Mouse (Mus musculus) MEL (cell line): Measurements from ENCODE around the gene Pnpo. TPM values are rescaled to one million over a fixed set of nuclear protein-coding genes. Genes with fewer than 3 reads are reported as not detected.
A peak's percentile ranks its signal among the peaks of the same experiment; 100 is the strongest.

Source experiments
- DNase-seq: peaks from one replicate; pipeline ENCODE4 v3.0.0; 2011; ENCODE audit warnings: low read depth, low spot score
- H3K27ac ChIP-seq: 2 replicates; pipeline ENCODE4 v1.5.1; 2012; ENCODE audit warnings: low read depth, mild to moderate bottlenecking, control low read depth, low read length, moderate library complexity; ENCODE audit not compliant: control insufficient read depth
- H3K27me3 ChIP-seq, 2 experiments: fragments of 150-350 bp in 1 of 2; sonication (generic) in 1 of 2; 2 replicates each; pipeline ENCODE4 v1.6.1; 2012; ENCODE audit warnings: low read length in 2 of 2, mild to moderate bottlenecking in 2 of 2, improper control_type of control experiment in 1 of 2, moderate library complexity in 1 of 2; ENCODE audit not compliant: insufficient read depth in 2 of 2, control insufficient read depth in 1 of 2
- H3K36me3 ChIP-seq, 2 experiments: 2 replicates each; pipeline ENCODE4 v1.6.1; 2012 to 2014; ENCODE audit warnings: low read length in 2 of 2, improper control_type of control experiment in 1 of 2, inconsistent platforms in 1 of 2, mild to moderate bottlenecking in 1 of 2; ENCODE audit not compliant: insufficient read depth in 2 of 2, control insufficient read depth in 1 of 2
- H3K4me1 ChIP-seq, 2 experiments: fragments of 150-350 bp in 1 of 2; sonication (generic) in 1 of 2; 2 replicates each; pipeline ENCODE4 v1.6.1; 2012; ENCODE audit warnings: low read length in 2 of 2, improper control_type of control experiment in 1 of 2, mild to moderate bottlenecking in 1 of 2; ENCODE audit not compliant: insufficient read depth in 2 of 2, control insufficient read depth in 1 of 2
- H3K4me3 ChIP-seq, 2 experiments: fragments of 150-350 bp in 1 of 2; sonication (generic) in 1 of 2; 2 replicates each; pipeline ENCODE4 v1.5.1; 2012; ENCODE audit warnings: low read depth in 2 of 2, low read length in 2 of 2, mild to moderate bottlenecking in 2 of 2, moderate library complexity in 2 of 2, control low read depth in 1 of 2, improper control_type of control experiment in 1 of 2; ENCODE audit not compliant: control insufficient read depth in 1 of 2, insufficient read depth in 1 of 2
- H3K79me2 ChIP-seq: 2 replicates; pipeline ENCODE4 v1.6.1; 2012; ENCODE audit warnings: mild to moderate bottlenecking, low read length, moderate library complexity; ENCODE audit not compliant: control insufficient read depth, poor library complexity, insufficient read depth
- H3K9ac ChIP-seq: 2 replicates; pipeline ENCODE4 v1.6.1; 2012; ENCODE audit warnings: low read depth, mild to moderate bottlenecking, control low read depth, low read length, moderate library complexity; ENCODE audit not compliant: control insufficient read depth, poor library complexity, severe bottlenecking
- H3K9me3 ChIP-seq: fragments of 150-350 bp; sonication (generic); replicated peaks from 2 replicates; pipeline ENCODE4 v1.6.1; 2012; ENCODE audit warnings: mild to moderate bottlenecking, low read length, improper control_type of control experiment, moderate library complexity; ENCODE audit not compliant: insufficient read depth
- BHLHE40 ChIP-seq: IDR thresholded peaks from 2 replicates; pipeline ENCODE4 v1.6.1; 2012; ENCODE audit warnings: low read depth, mild to moderate bottlenecking, inconsistent platforms, low read length, improper control_type of control experiment, borderline replicate concordance
- E2F4 ChIP-seq: IDR thresholded peaks from 2 replicates; pipeline ENCODE4 v1.6.1; 2011; ENCODE audit warnings: low read depth, low read length, improper control_type of control experiment, borderline replicate concordance
- ELF1 ChIP-seq: IDR thresholded peaks from 2 replicates; pipeline ENCODE4 v1.6.1; 2014; ENCODE audit warnings: low read depth, mild to moderate bottlenecking, inconsistent platforms, low read length, improper control_type of control experiment, moderate library complexity
- ETS1 ChIP-seq: IDR thresholded peaks from 2 replicates; pipeline ENCODE4 v1.6.1; 2012; ENCODE audit warnings: low read depth, mild to moderate bottlenecking, inconsistent platforms, low read length, improper control_type of control experiment, moderate library complexity
- GABPA ChIP-seq: IDR thresholded peaks from 2 replicates; pipeline ENCODE4 v1.6.1; 2012; ENCODE audit warnings: low read depth, mild to moderate bottlenecking, inconsistent platforms, low read length, improper control_type of control experiment, moderate library complexity
- HCFC1 ChIP-seq: IDR thresholded peaks from 2 replicates; pipeline ENCODE4 v1.6.1; 2012; ENCODE audit warnings: low read depth, mild to moderate bottlenecking, inconsistent platforms, low read length, improper control_type of control experiment, moderate library complexity
- JUND ChIP-seq: IDR thresholded peaks from 2 replicates; pipeline ENCODE4 v1.6.1; 2011; ENCODE audit warnings: low read depth, mild to moderate bottlenecking, improper control_type of control experiment, low read length
- MAFK ChIP-seq: IDR thresholded peaks from 2 replicates; pipeline ENCODE4 v1.6.1; 2011; ENCODE audit warnings: low read depth, mild to moderate bottlenecking, low read length, improper control_type of control experiment, borderline replicate concordance
- MEF2A ChIP-seq: IDR thresholded peaks from 2 replicates; pipeline ENCODE4 v1.6.1; 2014; ENCODE audit warnings: low read depth, mild to moderate bottlenecking, inconsistent platforms, low read length, improper control_type of control experiment; ENCODE audit not compliant: poor library complexity, insufficient replicate concordance, severe bottlenecking; ENCODE audit errors: extremely low read depth
- NELFE ChIP-seq: IDR thresholded peaks from 2 replicates; pipeline ENCODE4 v1.6.1; 2011; ENCODE audit warnings: low read depth, low read length, improper control_type of control experiment
- NRF1 ChIP-seq: IDR thresholded peaks from 2 replicates; pipeline ENCODE4 v1.6.1; 2014; ENCODE audit warnings: low read depth, mild to moderate bottlenecking, inconsistent platforms, low read length, improper control_type of control experiment, moderate library complexity; ENCODE audit not compliant: poor library complexity, insufficient read depth, severe bottlenecking
- POLR2AphosphoS2 ChIP-seq: IDR thresholded peaks from 2 replicates; pipeline ENCODE4 v1.6.1; 2011; ENCODE audit warnings: low read length, improper control_type of control experiment
- RAD21 ChIP-seq: IDR thresholded peaks from 2 replicates; pipeline ENCODE4 v1.6.1; 2011; ENCODE audit warnings: mild to moderate bottlenecking, low read depth, low read length, improper control_type of control experiment
- RCOR1 ChIP-seq: IDR thresholded peaks from 2 replicates; pipeline ENCODE4 v1.6.1; 2012; ENCODE audit warnings: low read depth, mild to moderate bottlenecking, inconsistent platforms, low read length, improper control_type of control experiment
- SMC3 ChIP-seq: IDR thresholded peaks from 2 replicates; pipeline ENCODE4 v1.6.1; 2011; ENCODE audit warnings: low read depth, low read length, improper control_type of control experiment
- UBTF ChIP-seq: IDR thresholded peaks from 2 replicates; pipeline ENCODE4 v1.6.1; 2012; ENCODE audit warnings: low read depth, mild to moderate bottlenecking, inconsistent platforms, low read length, improper control_type of control experiment, moderate library complexity, borderline replicate concordance; ENCODE audit not compliant: insufficient read depth
- USF1 ChIP-seq: IDR thresholded peaks from 2 replicates; pipeline ENCODE4 v1.6.1; 2014; ENCODE audit warnings: low read depth, mild to moderate bottlenecking, inconsistent platforms, low read length, improper control_type of control experiment, moderate library complexity
- ZC3H11A ChIP-seq: IDR thresholded peaks from 2 replicates; pipeline ENCODE4 v1.6.1; 2012; ENCODE audit warnings: low read depth, mild to moderate bottlenecking, inconsistent platforms, low read length, improper control_type of control experiment
- ZKSCAN1 ChIP-seq: IDR thresholded peaks from 2 replicates; pipeline ENCODE4 v1.6.1; 2012; ENCODE audit warnings: low read depth, mild to moderate bottlenecking, inconsistent platforms, low read length, improper control_type of control experiment, moderate library complexity
- ZMIZ1 ChIP-seq: IDR thresholded peaks from 2 replicates; pipeline ENCODE4 v1.6.1; 2012; ENCODE audit warnings: low read depth, mild to moderate bottlenecking, inconsistent platforms, low read length, improper control_type of control experiment, moderate library complexity
- ZNF384 ChIP-seq: IDR thresholded peaks from 2 replicates; pipeline ENCODE4 v1.6.1; 2012; ENCODE audit warnings: low read depth, mild to moderate bottlenecking, inconsistent platforms, low read length, improper control_type of control experiment
- polyA plus RNA-seq, 2 experiments: library from polyadenylated mRNA; stranded (reverse) in 1 of 2; unstranded in 1 of 2; fragments of >175 nt in 1 of 2; fragments of >200 nt in 1 of 2; gene quantifications; 2 replicates each; pipeline versions ENCODE4 v1.2.1 to v1.2.4; 2012; ENCODE audit warnings: low replicate concordance in 2 of 2, low read depth in 1 of 2; ENCODE audit not compliant: insufficient read length in 2 of 2, insufficient read depth in 1 of 2, missing spikeins in 1 of 2
- total RNA-seq: library from RNA; depleted of rRNA; stranded (reverse); fragments of 300-350 nt; gene quantifications from 2 replicates; pipeline ENCODE4 v1.2.3, GENCODE M21; 2012

Gene Pnpo
- total and polyA plus RNA-seq, 3 experiments, result 38.8 to 55.7 TPM; not detected in 1

- no peak for TF ChIP-seq RAD21
- TF ChIP-seq HCFC1, result no peak
- peak; percentile 67; the same call in 1 of the 2 replicates for TF ChIP-seq USF1
- no peak for TF ChIP-seq NELFE
- TF ChIP-seq ELF1, result no peak
- no peak for TF ChIP-seq NRF1
- no peak for TF ChIP-seq E2F4
- TF ChIP-seq SMC3, result peak; percentile 12; the same call in 1 of the 2 replicates
- TF ChIP-seq POLR2AphosphoS2, result no peak
- TF ChIP-seq MEF2A, result no peak
- TF ChIP-seq ZC3H11A, result no peak
- TF ChIP-seq, all 39 proteins: peak for 12
These were observed 23.9 kb upstream of the Pnpo start (continued) for GRCm38 (mm10) chr11:96967544-96968269.

GRCm38 (mm10) chr11:96966914-96967543 lies 23.2 kb upstream of the Pnpo start:
- no peak for DNase-seq
- no peaks in the 10 kb centered on the region for H3K27me3 ChIP-seq
- peaks cover 8% of the 10 kb centered on the region; the same call in 1 of the 2 replicates for H3K79me2 ChIP-seq
- no peak overlapping the region for H3K9ac ChIP-seq
- no peak overlapping the region for H3K4me3 ChIP-seq
- peaks cover 20 to 37% of the 10 kb centered on the region in 2 experiments for H3K4me1 ChIP-seq
- no peaks in the 10 kb centered on the region for H3K9me3 ChIP-seq
- TF ChIP-seq GABPA, result no peak
- no peak for TF ChIP-seq ZC3H11A
- no peak for TF ChIP-seq NRF1
- no peak for TF ChIP-seq BHLHE40
- TF ChIP-seq ZKSCAN1, result no peak
- no peak for TF ChIP-seq JUND
- TF ChIP-seq ZMIZ1, result no peak; the same call in none of the 2 replicates
- no peak for TF ChIP-seq ETS1
- TF ChIP-seq MAFK, result no peak
- TF ChIP-seq MEF2A, result no peak
- TF ChIP-seq UBTF, result no peak
- TF ChIP-seq RCOR1, result no peak
- TF ChIP-seq ZNF384, result no peak
- TF ChIP-seq, all 39 proteins: peak for 0
- no peak overlapping the region for H3K27ac ChIP-seq
- peaks cover 3 to 42% of the 10 kb centered on the region in 2 experiments for H3K36me3 ChIP-seq
